Mouse (Mus musculus) embryonic facial prominence, embryonic 15.5 days (tissue): ENCODE measurements around the gene Arhgap5. TPM values are rescaled to one million over a fixed set of nuclear protein-coding genes. Genes with fewer than 3 reads are reported as not detected.
A peak's percentile ranks its signal among the peaks of the same experiment; 100 is the strongest.
"Not testable (repeated sequence)": the region's sequence is repeated elsewhere in the genome, so short reads cannot be mapped to it uniquely, and the experiment has no call there.

Experiments
- ATAC-seq: fragments of 200-750 bp; cut with Nextera tagmentation; 2 replicates; pipeline ENCODE4 v1.8.0; 2017; ENCODE audit warnings: low read depth, moderate TSS enrichment; ENCODE audit not compliant: insufficient number of reproducible peaks, low FRiP score, low TSS enrichment
- H3K27ac ChIP-seq: fragments of 300-500 bp; sonication (generic); replicated peaks from 2 replicates; pipeline ENCODE4 v1.5.1; 2015; ENCODE audit warnings: mild to moderate bottlenecking, inconsistent platforms
- H3K27me3 ChIP-seq: fragments of 300-500 bp; sonication (generic); 2 replicates; pipeline ENCODE4 v1.6.1; 2015; ENCODE audit warnings: inconsistent platforms
- H3K36me3 ChIP-seq: fragments of 300-500 bp; sonication (generic); 2 replicates; pipeline ENCODE4 v1.6.1; 2015; ENCODE audit warnings: mild to moderate bottlenecking, inconsistent platforms
- H3K4me1 ChIP-seq: fragments of 300-500 bp; sonication (generic); 2 replicates; pipeline ENCODE4 v1.6.1; 2015; ENCODE audit warnings: inconsistent platforms
- H3K4me2 ChIP-seq: fragments of 300-500 bp; sonication (generic); replicated peaks from 2 replicates; pipeline ENCODE4 v1.6.1; 2015; ENCODE audit warnings: mild to moderate bottlenecking, inconsistent platforms
- H3K4me3 ChIP-seq: fragments of 300-500 bp; sonication (generic); replicated peaks from 2 replicates; pipeline ENCODE4 v1.5.1; 2015; ENCODE audit warnings: mild to moderate bottlenecking, inconsistent platforms
- H3K9ac ChIP-seq: fragments of 300-500 bp; sonication (generic); 2 replicates; pipeline ENCODE4 v1.6.1; 2015; ENCODE audit warnings: inconsistent platforms
- H3K9me3 ChIP-seq: fragments of 300-500 bp; sonication (generic); replicated peaks from 2 replicates; pipeline ENCODE4 v1.6.1; 2016; ENCODE audit warnings: inconsistent platforms
- WGBS: fragments of 180-500 bp; shearing (Covaris S2); methylation state at CpG from one replicate; pipeline ENCODE4 v1.1.7; 2015; 5-methylcytosine and 5-hydroxymethylcytosine counted together
- polyA plus RNA-seq: library from polyadenylated mRNA; unstranded; fragments of >200 nt; fragmentation: Nextera tagmentation; extraction: Ambion mirVana; gene quantifications from 2 replicates; pipeline ENCODE4 v1.2.1, GENCODE M21; 2015

The Arhgap5 gene
- polyA plus RNA-seq, 1 experiment from 2014 or later, result 41.6 TPM

- H3K4me1 ChIP-seq, result no peaks in the 10 kb centered on the region
- no peaks in the 10 kb centered on the region for H3K9me3 ChIP-seq
- H3K27ac ChIP-seq, result no peak overlapping the region
- H3K4me2 ChIP-seq, result no peak overlapping the region
- no peaks in the 10 kb centered on the region for H3K27me3 ChIP-seq
- H3K9ac ChIP-seq, result no peak overlapping the region
- WGBS, result 89% methylated on average over 3 of the region's 3 CpGs
- peaks cover 3% of the 10 kb centered on the region; the same call in 1 of the 2 replicates for H3K36me3 ChIP-seq
- H3K4me3 ChIP-seq, result no peak overlapping the region
- ATAC-seq, result no peak
Measured at GRCm38 (mm10) chr12:52544532-52544931, 40.8 kb downstream of the Arhgap5 start.

DNA sequence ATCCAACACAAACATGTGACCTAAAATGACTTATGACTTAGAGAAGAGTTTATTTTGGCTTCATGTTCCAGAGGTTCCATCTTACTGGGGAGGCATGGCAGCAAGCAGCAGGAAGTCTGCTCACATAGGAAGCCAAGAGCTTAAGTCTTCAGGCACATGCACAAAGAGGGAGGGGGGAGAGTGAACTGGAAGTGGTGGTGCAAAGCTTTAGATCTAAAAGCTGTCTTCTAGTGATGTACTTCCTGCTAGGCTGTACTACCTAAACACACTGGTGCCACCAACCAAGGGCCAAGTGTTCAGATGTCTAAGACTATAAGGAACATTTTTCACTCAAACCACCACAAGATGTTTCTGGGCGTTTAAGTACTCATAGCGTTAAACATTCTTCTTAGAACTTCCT is 48.3 kb downstream of the Arhgap5 start:
- H3K9me3 ChIP-seq, result no peaks in the 10 kb centered on the region
- H3K27ac ChIP-seq, result no peak overlapping the region
- ATAC-seq, result no peak
- no peak overlapping the region for H3K4me2 ChIP-seq
- 100% methylated on average over 2 of the region's 2 CpGs for WGBS
- no peaks in the 10 kb centered on the region for H3K4me1 ChIP-seq
- H3K27me3 ChIP-seq, result no peaks in the 10 kb centered on the region
- no peak overlapping the region for H3K4me3 ChIP-seq
- H3K9ac ChIP-seq, result no peak overlapping the region
- 0 out of 2 replicates have a peak, but pooled peaks cover 4% of the 10 kb centered on the region for H3K36me3 ChIP-seq

DNA sequence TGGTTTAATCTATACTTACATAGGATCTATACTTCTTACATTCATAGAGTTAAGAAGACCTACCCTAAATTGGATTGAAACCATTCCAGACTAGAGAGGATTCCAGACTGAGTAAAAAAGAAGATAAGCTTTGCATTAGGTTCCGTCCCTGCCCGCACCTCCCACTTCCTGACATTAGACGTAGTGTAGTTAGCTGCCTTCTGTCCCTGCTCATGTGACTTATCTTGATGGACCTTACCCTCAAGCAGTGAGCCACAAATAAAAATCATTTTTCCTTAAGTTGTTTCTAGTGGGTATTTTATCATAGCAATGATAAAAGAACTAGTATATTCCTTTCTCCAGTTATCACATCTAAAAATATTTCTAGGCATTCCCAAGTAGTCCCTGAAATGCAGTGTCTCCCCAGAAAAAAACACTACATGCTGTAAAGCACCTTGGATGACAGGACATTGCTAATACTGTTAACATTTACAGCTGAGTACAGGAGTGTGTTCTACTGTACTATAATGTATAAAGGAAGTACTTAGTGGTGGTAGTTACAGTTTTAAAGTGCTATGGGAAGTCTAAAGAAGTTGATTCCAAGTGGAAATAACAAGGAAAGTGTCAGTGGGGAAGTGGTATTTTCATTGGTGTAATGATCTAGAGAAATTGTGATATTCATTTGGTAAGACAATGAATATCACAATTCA is 51.6 kb downstream of the Arhgap5 start:
- 68% methylated on average over 3 of the region's 3 CpGs for WGBS
- H3K9me3 ChIP-seq, result no peaks in the 10 kb centered on the region
- H3K36me3 ChIP-seq, result 0 out of 2 replicates have a peak, but pooled peaks cover 9% of the 10 kb centered on the region
- no peak overlapping the region for H3K4me3 ChIP-seq
- H3K4me2 ChIP-seq, result no peak overlapping the region
- no peak overlapping the region for H3K9ac ChIP-seq
- H3K4me1 ChIP-seq, result no peaks in the 10 kb centered on the region
- ATAC-seq, result no peak
- no peaks in the 10 kb centered on the region for H3K27me3 ChIP-seq
- no peak overlapping the region for H3K27ac ChIP-seq

DNA sequence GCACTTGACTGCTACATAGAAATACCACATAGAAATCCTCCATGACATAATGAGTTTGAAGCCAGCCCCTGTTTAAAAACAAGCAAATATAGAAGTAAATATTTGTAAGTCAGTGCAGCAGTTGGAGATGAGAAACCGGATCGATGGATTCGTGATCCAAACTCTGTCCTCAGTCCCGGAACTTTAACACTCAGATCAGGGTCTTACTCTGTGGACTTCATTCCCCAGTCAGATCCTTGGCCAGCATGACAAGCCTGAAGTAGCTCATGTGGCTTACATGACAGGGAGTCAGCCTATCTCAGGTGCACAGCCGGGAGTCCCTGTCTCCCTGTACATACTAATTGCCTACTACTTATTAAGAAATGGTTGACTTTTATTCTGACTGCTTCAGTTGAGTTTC is 61.9 kb downstream of the Arhgap5 start:
- H3K4me2 ChIP-seq, result no peak overlapping the region
- no peaks in the 10 kb centered on the region for H3K9me3 ChIP-seq
- H3K4me1 ChIP-seq, result no peaks in the 10 kb centered on the region
- H3K27ac ChIP-seq, result no peak overlapping the region
- WGBS, result 93% methylated on average over 5 of the region's 5 CpGs
- no peak overlapping the region for H3K9ac ChIP-seq
- no peak for ATAC-seq
- peaks cover 3% of the 10 kb centered on the region for H3K36me3 ChIP-seq
- H3K27me3 ChIP-seq, result no peaks in the 10 kb centered on the region
- H3K4me3 ChIP-seq, result no peak overlapping the region

GRCm38 (mm10) chr12:52573371-52573770 is 69.6 kb downstream of the Arhgap5 start:
- ATAC-seq, result no peak
- Histone ChIP-seq H3K4me3 (no peak overlapping the region), H3K9me3 (no peaks in the 10 kb centered on the region), H3K9ac (no peak overlapping the region), H3K36me3 (peaks cover 5% of the 10 kb centered on the region; the same call in 1 of the 2 replicates), H3K27ac (no peak overlapping the region), H3K4me1 (no peaks in the 10 kb centered on the region), H3K4me2 (no peak overlapping the region), H3K27me3 (no peaks in the 10 kb centered on the region)
- 90% methylated on average over 2 of the region's 2 CpGs for WGBS

DNA sequence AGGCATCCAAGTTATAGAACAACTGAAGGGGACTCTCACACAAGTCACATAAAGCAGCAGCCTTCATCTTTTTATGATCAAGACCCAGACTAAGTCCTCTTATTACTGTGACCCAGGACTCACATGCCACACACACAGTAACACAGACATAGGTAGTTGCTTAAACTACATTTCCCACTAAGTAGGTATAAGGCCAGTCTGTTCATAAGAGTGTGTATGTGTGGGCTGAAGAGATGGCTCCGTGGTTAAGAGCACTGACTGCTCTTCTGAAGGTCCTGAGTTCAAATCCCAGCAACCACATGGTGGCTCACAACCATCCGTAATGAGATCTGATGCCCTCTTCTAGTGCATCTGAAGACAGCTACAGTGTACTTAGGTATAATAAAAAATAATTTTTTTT is 82.7 kb downstream of the Arhgap5 start:
- H3K9ac ChIP-seq, H3K4me3 ChIP-seq, H3K36me3 ChIP-seq, H3K4me1 ChIP-seq, H3K9me3 ChIP-seq, H3K4me2 ChIP-seq, H3K27me3 ChIP-seq, ATAC-seq, H3K27ac ChIP-seq: not testable (repeated sequence)
- WGBS, result 80% methylated on average over 2 of the region's 2 CpGs

GRCm38 (mm10) chr12:52587473-52588010 is 83.8 kb downstream of the Arhgap5 start:
- H3K9ac ChIP-seq, result no peak overlapping the region
- H3K4me2 ChIP-seq, result no peak overlapping the region
- H3K4me1 ChIP-seq, result no peaks in the 10 kb centered on the region
- no peaks in the 10 kb centered on the region for H3K9me3 ChIP-seq
- H3K4me3 ChIP-seq, result no peak overlapping the region
- 35% methylated on average over 2 of the region's 2 CpGs for WGBS
- no peak overlapping the region for H3K27ac ChIP-seq
- H3K27me3 ChIP-seq, result no peaks in the 10 kb centered on the region
- ATAC-seq, result no peak
- no peaks in the 10 kb centered on the region for H3K36me3 ChIP-seq

- H3K4me3 ChIP-seq, result no peak overlapping the region
- H3K9me3 ChIP-seq, result no peaks in the 10 kb centered on the region
- no peak overlapping the region for H3K4me2 ChIP-seq
- no peak for ATAC-seq
- H3K27ac ChIP-seq, result no peak overlapping the region
- 84% methylated on average over 7 of the region's 7 CpGs for WGBS
- no peaks in the 10 kb centered on the region for H3K4me1 ChIP-seq
- no peak overlapping the region for H3K9ac ChIP-seq
- no peaks in the 10 kb centered on the region for H3K27me3 ChIP-seq
- H3K36me3 ChIP-seq, result no peaks in the 10 kb centered on the region
Measured at GRCm38 (mm10) chr12:52595389-52596185, 91.8 kb downstream of the Arhgap5 start.

- 23% methylated on average over 2 of the region's 2 CpGs for WGBS
- Histone ChIP-seq H3K4me3 (peak overlapping the region; percentile 89), H3K27me3 (no peaks in the 10 kb centered on the region), H3K9me3 (no peaks in the 10 kb centered on the region), H3K4me2 (peak overlapping the region; percentile 67), H3K4me1 (peaks cover 14% of the 10 kb centered on the region; the same call in 1 of the 2 replicates), H3K9ac (no peak overlapping the region), H3K36me3 (no peaks in the 10 kb centered on the region), H3K27ac (peak overlapping the region; percentile 96)
- ATAC-seq, result no peak
Measured at GRCm38 (mm10) chr12:52602471-52602870, 98.7 kb downstream of the Arhgap5 start.

DNA sequence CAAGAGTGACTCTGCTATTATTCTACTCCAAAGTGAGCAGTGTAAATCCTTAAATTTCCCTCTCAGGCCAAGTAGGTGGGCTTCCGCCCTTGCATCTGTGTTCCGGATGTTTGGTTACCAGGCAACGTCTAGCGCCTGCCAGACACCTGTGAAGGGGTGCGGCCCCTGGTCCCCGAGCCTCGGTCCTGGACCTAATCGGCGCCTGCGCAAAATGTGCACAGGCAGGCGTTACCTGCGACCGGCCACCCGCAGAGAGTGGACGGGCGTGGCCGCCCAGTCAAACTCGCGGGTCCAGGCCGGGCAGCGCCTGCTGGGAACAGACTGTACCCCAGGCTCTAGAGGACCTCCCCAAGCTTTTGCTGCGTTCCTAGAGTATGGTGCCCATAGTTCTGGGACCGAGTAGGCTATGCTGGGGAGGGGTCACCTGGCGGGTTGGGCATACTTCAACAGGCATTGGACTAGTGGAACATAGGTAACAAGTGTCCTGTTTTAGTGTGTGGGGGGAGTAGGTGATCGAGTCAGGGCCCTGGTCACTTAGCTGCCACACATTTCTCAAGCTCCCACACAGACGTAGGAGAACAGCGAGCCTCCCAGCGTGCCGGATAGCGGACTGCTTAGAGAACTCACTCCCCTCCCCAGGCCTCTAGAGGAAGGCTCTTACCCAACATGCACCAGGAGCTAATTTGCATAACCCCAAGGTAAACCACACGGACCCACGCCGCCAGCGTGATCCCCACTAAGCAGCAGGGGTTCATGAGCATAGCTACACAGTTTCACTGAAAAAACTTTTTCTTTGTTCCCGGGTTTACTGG is 99.3 kb downstream of the Arhgap5 start:
- Histone ChIP-seq H3K4me1 (peaks cover 14% of the 10 kb centered on the region; the same call in 1 of the 2 replicates), H3K9ac (peak overlapping the region; percentile 73), H3K4me2 (peak overlapping the region; percentile 67), H3K27me3 (no peaks in the 10 kb centered on the region), H3K36me3 (no peaks in the 10 kb centered on the region), H3K9me3 (no peaks in the 10 kb centered on the region), H3K27ac (peak overlapping the region; percentile 96), H3K4me3 (peak overlapping the region; percentile 89)
- ATAC-seq, result peak; percentile 89
- under 1% methylated on average over 35 of the region's 35 CpGs for WGBS
